Mouse (Mus musculus): ENCODE measurements at regions not wholly inside any gene's neighbourhood (a gene's known extent, or its start where the extent isn't known, plus 50 kb on each side); places are given as distances from the start of the nearest gene placed in this dataset.

DNA sequence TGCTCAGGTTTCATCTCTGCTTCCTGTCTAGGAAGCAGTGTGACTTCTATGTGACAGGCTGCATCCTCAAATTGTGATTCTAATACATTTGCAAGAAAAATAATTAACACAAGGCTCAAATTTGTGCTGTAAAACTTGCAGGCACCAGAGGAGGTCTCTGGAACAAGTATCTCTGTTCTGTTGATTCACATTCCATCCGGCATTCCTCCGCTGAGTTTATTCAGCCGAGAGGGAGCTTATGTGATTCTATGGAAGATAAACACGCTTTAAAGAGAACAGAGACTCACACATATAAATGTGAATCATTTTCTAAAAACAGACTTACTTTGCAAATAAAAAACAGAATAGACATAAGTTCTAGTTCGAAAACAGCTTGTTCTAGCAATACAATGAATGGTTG is 78.7 kb downstream of the Car2 start:
- H3K27me3 ChIP-seq (ENCODE audit: control insufficient read depth in 1 of 2, insufficient read depth in 2 of 2, low read length in 2 of 2): no peaks in the 10 kb centered on the region
- TF ChIP-seq MAZ (IDR thresholded peaks at IDR 0.05; ENCODE audit: low read depth, low read length) (no peak), GATA1 (IDR thresholded peaks at IDR 0.05; ENCODE audit: low read depth, low read length) (no peak), NRF1 (IDR thresholded peaks at IDR 0.05; ENCODE audit: insufficient read depth, low read depth, low read length, poor library complexity, severe bottlenecking) (no peak), MXI1 (IDR thresholded peaks at IDR 0.05; ENCODE audit: low read depth, low read length) (no peak), HCFC1 (IDR thresholded peaks at IDR 0.05; ENCODE audit: low read depth, low read length) (no peak), CTCF (IDR thresholded peaks at IDR 0.05 in 2 of 3, conservative IDR thresholded peaks at IDR 0.05 in 1 of 3; ENCODE audit: control insufficient read depth in 1 of 3, insufficient read depth in 1 of 3, low read depth in 2 of 3, low read length in 3 of 3, poor library complexity in 1 of 3, severe bottlenecking in 1 of 3) (no peak), USF1 (IDR thresholded peaks at IDR 0.05; ENCODE audit: low read depth, low read length) (no peak), TBP (IDR thresholded peaks at IDR 0.05; ENCODE audit: low read depth, low read length) (no peak), CHD2 (IDR thresholded peaks at IDR 0.05; ENCODE audit: low read length) (no peak), ZKSCAN1 (IDR thresholded peaks at IDR 0.05; ENCODE audit: low read depth, low read length) (no peak), ZMIZ1 (IDR thresholded peaks at IDR 0.05; ENCODE audit: low read depth, low read length) (no peak), TCF12 (IDR thresholded peaks at IDR 0.05; ENCODE audit: low read depth, low read length) (no peak), USF2 (IDR thresholded peaks at IDR 0.05; ENCODE audit: borderline replicate concordance in 1 of 2, insufficient read depth in 1 of 2, low read depth in 1 of 2, low read length in 2 of 2) (no peak), SIN3A (IDR thresholded peaks at IDR 0.05; ENCODE audit: low read length) (no peak), MYC (IDR thresholded peaks at IDR 0.05; ENCODE audit: low read depth, low read length) (no peak), CHD1 (IDR thresholded peaks at IDR 0.05; ENCODE audit: low read depth, low read length) (no peak), GABPA (IDR thresholded peaks at IDR 0.05; ENCODE audit: low read depth, low read length) (no peak), MAX (IDR thresholded peaks at IDR 0.05; ENCODE audit: low read length) (no peak)
- DNase-seq (ENCODE audit: low read depth, low spot score): no peak
- no peaks in the 10 kb centered on the region for H3K79me2 ChIP-seq (ENCODE audit: control insufficient read depth, insufficient read depth, low read length, poor library complexity)
- H3K4me1 ChIP-seq (ENCODE audit: control insufficient read depth in 1 of 2, insufficient read depth in 2 of 2, low read length in 2 of 2): peaks cover 4 to 6% of the 10 kb centered on the region in 2 experiments; a peak in 3 of 4 replicates
- H3K36me3 ChIP-seq (ENCODE audit: control insufficient read depth in 1 of 2, insufficient read depth in 2 of 2, low read length in 2 of 2): peaks cover 0 to 4% of the 10 kb centered on the region in 2 experiments; a peak in 2 of 4 replicates
- no peak overlapping the region for H3K27ac ChIP-seq (ENCODE audit: control insufficient read depth, low read depth, low read length)
- H3K9me3 ChIP-seq (replicated peaks; ENCODE audit: insufficient read depth, low read length): no peaks in the 10 kb centered on the region
- no peak overlapping the region for H3K9ac ChIP-seq (ENCODE audit: control insufficient read depth, low read depth, low read length, poor library complexity, severe bottlenecking)
- no peak overlapping the region for H3K4me3 ChIP-seq (ENCODE audit: control insufficient read depth in 1 of 2, insufficient read depth in 1 of 2, low read depth in 2 of 2, low read length in 2 of 2)

DNA sequence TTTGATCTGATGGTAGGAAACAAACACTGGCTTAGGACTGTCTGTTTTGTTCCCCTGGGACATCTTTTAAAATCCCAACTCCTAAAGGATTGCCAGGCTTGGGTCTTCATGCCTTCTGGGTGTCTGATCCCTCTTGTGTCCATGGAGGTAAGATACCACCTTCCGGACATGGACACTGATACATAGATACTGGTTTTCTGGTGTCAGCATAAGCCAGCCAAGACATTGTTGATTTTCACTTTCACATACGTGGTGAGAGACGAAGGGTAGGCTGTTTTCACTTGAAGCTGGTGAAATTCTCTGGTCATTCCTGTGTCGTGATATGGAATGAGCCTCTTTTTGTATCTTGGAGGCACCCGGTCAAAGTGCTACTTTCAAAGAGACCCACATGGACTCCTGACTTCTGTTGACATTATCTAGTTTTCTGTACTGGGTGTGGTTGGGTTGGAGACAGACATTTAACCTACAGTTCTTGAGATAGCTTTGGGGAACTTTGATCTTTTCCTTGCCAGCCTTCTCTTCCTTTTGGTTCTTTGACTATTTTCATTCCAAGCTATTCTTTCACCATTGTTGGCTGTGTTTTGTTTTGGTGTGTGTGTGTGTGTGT is 79.5 kb downstream of the Car2 start:
- Histone ChIP-seq H3K36me3 (ENCODE audit: control insufficient read depth in 1 of 2, insufficient read depth in 2 of 2, low read length in 2 of 2) (peaks cover 0 to 4% of the 10 kb centered on the region in 2 experiments; a peak in 2 of 4 replicates), H3K9me3 (replicated peaks; ENCODE audit: insufficient read depth, low read length) (no peaks in the 10 kb centered on the region), H3K79me2 (ENCODE audit: control insufficient read depth, insufficient read depth, low read length, poor library complexity) (no peaks in the 10 kb centered on the region), H3K4me1 (ENCODE audit: control insufficient read depth in 1 of 2, insufficient read depth in 2 of 2, low read length in 2 of 2) (peaks cover 4 to 6% of the 10 kb centered on the region in 2 experiments; a peak in 3 of 4 replicates), H3K27ac (ENCODE audit: control insufficient read depth, low read depth, low read length) (no peak overlapping the region), H3K4me3 (ENCODE audit: control insufficient read depth in 1 of 2, insufficient read depth in 1 of 2, low read depth in 2 of 2, low read length in 2 of 2) (no peak overlapping the region), H3K9ac (ENCODE audit: control insufficient read depth, low read depth, low read length, poor library complexity, severe bottlenecking) (no peak overlapping the region), H3K27me3 (ENCODE audit: control insufficient read depth in 1 of 2, insufficient read depth in 2 of 2, low read length in 2 of 2) (no peaks in the 10 kb centered on the region)
- TF ChIP-seq TBP (IDR thresholded peaks at IDR 0.05; ENCODE audit: low read depth, low read length) (no peak), SIN3A (IDR thresholded peaks at IDR 0.05; ENCODE audit: low read length) (no peak), SMC3 (IDR thresholded peaks at IDR 0.05; ENCODE audit: low read depth, low read length) (no peak), EP300 (IDR thresholded peaks at IDR 0.05; ENCODE audit: low read depth in 1 of 2, low read length in 2 of 2) (no peak), NELFE (IDR thresholded peaks at IDR 0.05; ENCODE audit: low read depth, low read length) (no peak), MYB (IDR thresholded peaks at IDR 0.05; ENCODE audit: low read depth, low read length) (no peak), MAZ (IDR thresholded peaks at IDR 0.05; ENCODE audit: low read depth, low read length) (no peak), ELF1 (IDR thresholded peaks at IDR 0.05; ENCODE audit: low read depth, low read length) (no peak), USF1 (IDR thresholded peaks at IDR 0.05; ENCODE audit: low read depth, low read length) (no peak), UBTF (IDR thresholded peaks at IDR 0.05; ENCODE audit: borderline replicate concordance, insufficient read depth, low read depth, low read length) (no peak), HCFC1 (IDR thresholded peaks at IDR 0.05; ENCODE audit: low read depth, low read length) (no peak), BHLHE40 (IDR thresholded peaks at IDR 0.05; ENCODE audit: borderline replicate concordance, low read depth, low read length) (no peak), USF2 (IDR thresholded peaks at IDR 0.05; ENCODE audit: borderline replicate concordance in 1 of 2, insufficient read depth in 1 of 2, low read depth in 1 of 2, low read length in 2 of 2) (no peak), ZMIZ1 (IDR thresholded peaks at IDR 0.05; ENCODE audit: low read depth, low read length) (no peak), KAT2A (conservative IDR thresholded peaks at IDR 0.05; ENCODE audit: low read depth, low read length) (no peak)
- peak; percentile 25 for DNase-seq (ENCODE audit: low read depth, low spot score)

All from MEL (cell line).